Mouse (Mus musculus): Measurements from ENCODE around the gene Tradd. TPM values are rescaled to one million over a fixed set of nuclear protein-coding genes. Genes with fewer than 3 reads are reported as not detected.
A peak's percentile ranks its signal among the peaks of the same experiment; 100 is the strongest.

Gene Tradd
- total and polyA plus RNA-seq, 2 experiments from 2014 or later = 14.6 to 15.6 TPM

DNA sequence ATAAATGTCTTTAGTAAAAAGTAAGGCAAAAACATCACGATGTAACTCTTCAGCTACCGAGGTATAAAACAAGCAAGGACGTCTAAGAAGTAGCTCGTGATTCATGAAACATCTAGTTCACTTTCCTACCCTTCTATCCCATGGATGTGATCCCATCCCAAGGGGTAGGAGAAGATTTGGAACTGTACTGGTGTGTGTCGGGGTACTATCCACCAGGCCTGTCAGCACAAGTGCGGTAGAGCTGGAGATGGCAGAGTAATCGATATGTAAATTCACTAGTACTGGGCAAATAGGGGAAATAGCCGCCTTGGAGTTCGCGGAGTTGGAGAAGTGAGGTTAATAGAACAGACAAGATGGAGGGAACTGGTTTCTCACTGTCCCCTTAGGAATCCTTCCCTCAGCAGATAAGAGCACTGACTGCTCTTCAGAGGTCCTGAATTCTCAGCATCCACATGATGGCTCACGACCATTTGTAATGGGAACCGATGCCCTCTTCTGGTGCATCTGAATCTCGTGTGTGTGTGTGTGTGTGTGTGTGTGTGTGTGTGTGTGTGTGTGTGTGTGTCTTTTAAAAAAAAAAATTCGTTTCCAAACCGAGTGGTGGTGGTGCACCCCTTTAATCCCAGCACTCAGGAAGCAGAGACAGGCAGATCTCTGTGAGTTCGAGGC is 1.0 kb downstream of the Tradd start:
- Histone ChIP-seq H3K4me3 (ENCODE audit: low read length) (no peak overlapping the region), H3K27ac (no peak overlapping the region), H3K36me3 (ENCODE audit: insufficient read depth, low read length) (no peaks in the 10 kb centered on the region), H3K27me3 (ENCODE audit: insufficient read depth, low read length) (peaks cover 14% of the 10 kb centered on the region), H3K4me2 (ENCODE audit: low read depth, low read length) (no peak overlapping the region), H3K4me1 (ENCODE audit: insufficient read depth, low read length) (peaks cover 10% of the 10 kb centered on the region), H3K9ac (replicated peaks; ENCODE audit: low read length) (no peak overlapping the region), H3K9me3 (ENCODE audit: low read length) (no peaks in the 10 kb centered on the region)
- ATAC-seq = no peak
- TF ChIP-seq CTCF (IDR thresholded peaks at IDR 0.05; ENCODE audit: low read depth) = no peak; the same call in 1 of the 2 replicates
- DNase-seq (ENCODE audit: low spot score) = no peak
- WGBS = 43% methylated on average over 16 of the region's 16 CpGs

DNA sequence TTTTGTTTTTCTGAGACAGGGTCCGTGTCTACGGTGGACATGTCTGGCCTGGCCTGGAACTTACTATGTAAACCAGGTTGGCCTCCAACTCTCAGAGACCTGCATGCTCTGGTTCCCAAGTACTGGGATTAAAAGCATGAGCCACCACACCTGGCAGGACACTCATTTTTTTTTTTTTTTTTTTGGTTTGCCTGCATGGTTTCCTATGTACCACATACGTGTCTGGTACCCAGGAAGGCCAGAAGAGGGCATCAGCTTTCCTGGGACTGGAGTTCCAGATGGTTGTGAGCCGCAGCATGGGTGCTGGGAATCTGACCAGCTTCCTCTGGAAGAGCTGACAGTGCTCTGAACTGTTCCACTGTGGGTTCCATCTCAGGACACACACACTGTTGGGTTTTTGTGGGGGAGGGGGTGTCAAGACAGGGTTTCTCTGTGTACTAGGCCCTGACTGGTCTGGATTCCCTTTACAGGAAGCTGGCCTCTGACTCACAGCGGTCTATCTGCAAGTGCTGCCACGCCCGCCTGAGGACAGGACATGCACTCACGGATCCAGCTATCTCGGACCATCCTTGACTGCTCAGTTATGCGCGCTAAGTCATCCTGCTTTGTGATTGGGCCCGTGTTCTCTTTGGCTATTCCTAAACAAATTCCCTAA is 3.0 kb downstream of the Tradd start:
- ATAC-seq (no peak), DNase-seq (ENCODE audit: low spot score) (no peak)
- Histone ChIP-seq H3K9ac (replicated peaks; ENCODE audit: low read length) (no peak overlapping the region), H3K27me3 (ENCODE audit: insufficient read depth, low read length) (peaks cover 21% of the 10 kb centered on the region), H3K9me3 (ENCODE audit: low read length) (no peaks in the 10 kb centered on the region), H3K4me3 (ENCODE audit: low read length) (no peak overlapping the region), H3K27ac (no peak overlapping the region), H3K4me1 (ENCODE audit: insufficient read depth, low read length) (peaks cover 10% of the 10 kb centered on the region), H3K36me3 (ENCODE audit: insufficient read depth, low read length) (no peaks in the 10 kb centered on the region), H3K4me2 (ENCODE audit: low read depth, low read length) (no peak overlapping the region)
- 90% methylated on average over 12 of the region's 12 CpGs for WGBS
- no peak for TF ChIP-seq CTCF (IDR thresholded peaks at IDR 0.05; ENCODE audit: low read depth)

GRCm38 (mm10) chr8:105260371-105261099 is 3.9 kb downstream of the Tradd start:
- Histone ChIP-seq H3K27me3 (ENCODE audit: insufficient read depth, low read length) (peaks cover 16% of the 10 kb centered on the region), H3K27ac (no peak overlapping the region), H3K9me3 (ENCODE audit: low read length) (no peaks in the 10 kb centered on the region), H3K36me3 (ENCODE audit: insufficient read depth, low read length) (no peaks in the 10 kb centered on the region), H3K4me2 (ENCODE audit: low read depth, low read length) (no peak overlapping the region), H3K4me3 (ENCODE audit: low read length) (no peak overlapping the region), H3K4me1 (ENCODE audit: insufficient read depth, low read length) (peaks cover 10% of the 10 kb centered on the region), H3K9ac (replicated peaks; ENCODE audit: low read length) (no peak overlapping the region)
- 67% methylated on average over 7 of the region's 7 CpGs for WGBS
- TF ChIP-seq CTCF (IDR thresholded peaks at IDR 0.05; ENCODE audit: low read depth) = no peak
- DNase-seq (ENCODE audit: low spot score) (no peak), ATAC-seq (no peak)

DNA sequence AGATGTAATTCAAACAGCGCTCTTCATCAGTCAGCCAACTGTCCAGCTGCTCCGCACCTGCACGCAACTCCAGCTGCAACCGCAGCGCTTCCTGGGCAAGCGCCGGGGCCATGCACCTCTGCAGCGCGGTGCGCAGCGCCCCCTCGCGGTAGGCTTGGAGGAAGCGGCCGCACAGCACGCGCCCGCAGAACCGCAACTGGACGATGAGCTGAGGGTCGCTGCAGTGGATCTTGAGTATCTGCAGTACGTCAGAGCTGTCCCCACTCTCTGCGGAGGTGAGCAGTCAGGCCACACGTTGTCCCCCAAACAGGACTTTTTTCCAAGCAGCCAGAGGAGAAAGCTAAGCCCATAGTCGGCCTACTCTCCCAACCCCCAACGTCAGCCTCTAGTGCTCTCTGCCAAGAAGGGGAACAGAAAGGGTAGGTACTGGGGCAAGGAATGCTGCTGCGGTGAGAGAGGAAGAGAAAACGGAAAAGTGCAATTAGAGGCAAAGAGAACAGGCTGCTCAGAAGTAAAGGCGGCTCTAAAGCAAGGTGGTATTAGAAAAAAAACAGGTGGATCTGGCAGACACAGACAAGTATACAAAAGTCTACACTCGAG is 4.6 kb downstream of the Tradd start:
- Histone ChIP-seq H3K4me2 (ENCODE audit: low read depth, low read length) (peak overlapping the region; percentile 63), H3K9ac (replicated peaks; ENCODE audit: low read length) (0 out of 2 replicates have a peak overlapping the region, but pooled peaks have one; percentile 3), H3K4me3 (ENCODE audit: low read length) (peak overlapping the region; percentile 35), H3K27ac (no peak overlapping the region), H3K9me3 (ENCODE audit: low read length) (no peaks in the 10 kb centered on the region), H3K4me1 (ENCODE audit: insufficient read depth, low read length) (peaks cover 10% of the 10 kb centered on the region), H3K27me3 (ENCODE audit: insufficient read depth, low read length) (peaks cover 16% of the 10 kb centered on the region), H3K36me3 (ENCODE audit: insufficient read depth, low read length) (no peaks in the 10 kb centered on the region)
- 3% methylated on average over 30 of the region's 30 CpGs for WGBS
- DNase-seq (ENCODE audit: low spot score) (peak; percentile 88), ATAC-seq (peak; percentile 73)
- TF ChIP-seq CTCF (IDR thresholded peaks at IDR 0.05; ENCODE audit: low read depth) = peak; percentile 92

DNA sequence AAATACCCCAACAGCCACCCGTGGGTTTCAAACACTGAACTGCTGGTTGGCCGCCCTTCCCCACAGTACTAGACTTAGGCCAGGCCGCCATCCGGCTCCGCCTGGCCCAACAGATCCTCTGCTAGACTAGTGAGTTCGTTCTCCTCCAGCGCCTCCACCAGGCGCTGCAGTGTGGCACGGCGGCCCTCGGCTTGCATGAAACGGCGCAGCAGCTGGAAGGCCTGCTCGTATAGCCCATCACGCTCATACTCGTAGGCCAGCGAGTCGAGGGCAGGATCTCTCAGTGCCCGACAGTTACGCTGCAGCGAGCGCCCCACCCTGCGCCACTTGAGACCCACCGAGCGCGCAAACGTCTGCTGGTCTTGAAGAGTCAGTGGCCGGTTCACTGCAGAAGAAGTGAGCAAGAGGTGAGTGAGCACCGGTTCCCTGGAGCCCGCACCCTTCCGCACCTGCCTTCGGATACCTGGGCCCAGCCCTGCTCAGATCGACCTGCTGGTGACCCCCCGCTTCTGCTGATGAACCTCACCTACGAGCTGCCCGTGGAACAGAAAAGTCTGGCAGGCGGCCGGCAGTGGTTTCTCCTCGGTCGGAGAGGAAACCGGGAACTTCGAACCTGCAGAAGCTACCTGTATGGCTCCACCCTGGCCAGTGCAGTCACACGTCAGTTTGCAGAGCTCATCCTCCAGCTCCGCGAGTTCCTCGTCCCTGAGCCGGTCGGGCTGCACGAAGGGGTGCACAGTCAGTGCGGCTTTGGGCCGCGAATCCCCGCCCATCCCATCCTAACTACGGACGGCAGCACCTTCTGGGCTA is 5.3 kb downstream of the Tradd start:
- peak; percentile 44; the same call in 1 of the 2 replicates for TF ChIP-seq CTCF (IDR thresholded peaks at IDR 0.05; ENCODE audit: low read depth)
- Histone ChIP-seq H3K9ac (replicated peaks; ENCODE audit: low read length) (0 out of 2 replicates have a peak overlapping the region, but pooled peaks have one; percentile 3), H3K4me2 (ENCODE audit: low read depth, low read length) (peak overlapping the region; percentile 63), H3K4me1 (ENCODE audit: insufficient read depth, low read length) (peaks cover 10% of the 10 kb centered on the region), H3K9me3 (ENCODE audit: low read length) (no peaks in the 10 kb centered on the region), H3K4me3 (ENCODE audit: low read length) (peak overlapping the region; percentile 35), H3K27me3 (ENCODE audit: insufficient read depth, low read length) (peaks cover 16% of the 10 kb centered on the region), H3K27ac (no peak overlapping the region), H3K36me3 (ENCODE audit: insufficient read depth, low read length) (no peaks in the 10 kb centered on the region)
- ATAC-seq (peak; percentile 43), DNase-seq (ENCODE audit: low spot score) (peak; percentile 67)
- whole genome bisulfite sequencing = 3% methylated on average over 55 of the region's 55 CpGs
